ENCODE assay signal across 23 mouse cellular contexts in genomic region chrX:64940677-64941446, GRCm38 (mm10).
DNase-seq lines count a peak whose midpoint lies in the region; ATAC-seq lines count a peak whose summit lies in the region.
"Had no signal": no experiment of that assay in that cellular context is flagged by ENCODE, and none has a peak within 500 bp of the region (broad histone marks: within the 10 kb centered on the region; RNA-seq: fewer than 3 reads in every experiment).

No protein-coding gene starts in this region.

- intact Hi-C loops in left cerebral cortex, postnatal 4 days (cut with DNase I) = no loop called here

- peak; percentile 36; the same call in 1 of the 2 replicates for ATAC-seq in cerebellum, adult (ENCODE audit: insufficient number of reproducible peaks, low FRiP score, low TSS enrichment)
- ATAC-seq: activated CD4-positive, CD25-positive, alpha-beta regulatory T cell, adult 4 months; forebrain, embryonic 16.5 days; intestine, embryonic 16.5 days; midbrain, embryonic 15.5 days had no signal

- no peak for DNase-seq in cerebellum, adult 8-10 months
- peak; percentile 10 for DNase-seq in layer of hippocampus, adult 11-12 months (ENCODE audit: low spot score)
- no peak for DNase-seq in layer of hippocampus, postnatal 36 days
- peak; percentile 25 to 31 for DNase-seq in left cerebral cortex, adult 9 months (ENCODE audit: low spot score in 2 of 2)
- no peak for DNase-seq in left cerebral cortex, postnatal 4 days
- peak; percentile 79 for DNase-seq in telencephalon, adult 2 months (ENCODE audit: low read depth, low spot score)
- DNase-seq in retina, embryonic 14.5 days (ENCODE audit: low spot score) = no peak
- DNase-seq: adrenal gland, adult 2 months; adrenal gland, postnatal 36 days; cerebellum, adult 9-11 months; gastrocnemius, adult 2 months; heart, adult 2 months; heart, postnatal 4 days; kidney, adult 8-10 months; kidney, postnatal 4 days; spleen, adult 18-20 months; thymus, adult 18-20 months; thymus, postnatal 25 days had no signal

Comparison
In these comparisons a context has a peak if more than half of its experiments do, and no peak if none do; other contexts are left out.
1. DNase-seq: peak in layer of hippocampus, adult 11-12 months (single experiment), left cerebral cortex, adult 9 months (2 of 2) and telencephalon, adult 2 months (single experiment); none in cerebellum, adult 8-10 months (single experiment), layer of hippocampus, postnatal 36 days (0 of 2), left cerebral cortex, postnatal 4 days (single experiment) and retina, embryonic 14.5 days (single experiment).